Mouse (Mus musculus) embryonic facial prominence, embryonic 12.5 days (tissue): ENCODE data around the gene Erlec1. TPM values are rescaled to one million over a fixed set of nuclear protein-coding genes. Genes with fewer than 3 reads are reported as not detected.

Experiments used
- ATAC-seq: fragments of 200-750 bp; cut with Nextera tagmentation; 2 replicates; pipeline ENCODE4 v1.8.0; 2017; ENCODE audit not compliant: insufficient number of reproducible peaks, insufficient read depth, low FRiP score, low TSS enrichment
- H3K27ac ChIP-seq: fragments of 300-500 bp; sonication (generic); 2 replicates; pipeline ENCODE4 v1.5.1; 2016; ENCODE audit warnings: mild to moderate bottlenecking
- H3K27me3 ChIP-seq: fragments of 300-500 bp; sonication (generic); 2 replicates; pipeline ENCODE4 v1.6.1; 2016; ENCODE audit warnings: mild to moderate bottlenecking, moderate library complexity
- H3K36me3 ChIP-seq: fragments of 300-500 bp; sonication (generic); 2 replicates; pipeline ENCODE4 v1.6.1; 2016; ENCODE audit warnings: mild to moderate bottlenecking
- H3K4me1 ChIP-seq: fragments of 300-500 bp; sonication (generic); 2 replicates; pipeline ENCODE4 v1.6.1; 2016
- H3K4me2 ChIP-seq: fragments of 300-500 bp; sonication (generic); replicated peaks from 2 replicates; pipeline ENCODE4 v1.6.1; 2016; ENCODE audit warnings: mild to moderate bottlenecking, moderate library complexity
- H3K4me3 ChIP-seq: fragments of 300-500 bp; sonication (generic); 2 replicates; pipeline ENCODE4 v1.5.1; 2016; ENCODE audit warnings: mild to moderate bottlenecking
- H3K9ac ChIP-seq: fragments of 300-500 bp; sonication (generic); 2 replicates; pipeline ENCODE4 v1.6.1; 2016; ENCODE audit warnings: mild to moderate bottlenecking, moderate library complexity
- H3K9me3 ChIP-seq: fragments of 300-500 bp; sonication (generic); 2 replicates; pipeline ENCODE4 v1.6.1; 2016; ENCODE audit warnings: mild to moderate bottlenecking, moderate library complexity
- WGBS: fragments of 180-500 bp; shearing (Covaris S2); methylation state at CpG from one replicate; pipeline ENCODE4 v1.1.7; 2016; 5-methylcytosine and 5-hydroxymethylcytosine counted together
- polyA plus RNA-seq: library from polyadenylated mRNA; unstranded; fragments of >200 nt; fragmentation: Nextera tagmentation; extraction: Ambion mirVana; gene quantifications from 2 replicates; pipeline ENCODE4 v1.2.1, GENCODE M21; 2016

Erlec1 gene
- polyA plus RNA-seq, result 10.5 and 11.2 TPM in 2 replicates

DNA sequence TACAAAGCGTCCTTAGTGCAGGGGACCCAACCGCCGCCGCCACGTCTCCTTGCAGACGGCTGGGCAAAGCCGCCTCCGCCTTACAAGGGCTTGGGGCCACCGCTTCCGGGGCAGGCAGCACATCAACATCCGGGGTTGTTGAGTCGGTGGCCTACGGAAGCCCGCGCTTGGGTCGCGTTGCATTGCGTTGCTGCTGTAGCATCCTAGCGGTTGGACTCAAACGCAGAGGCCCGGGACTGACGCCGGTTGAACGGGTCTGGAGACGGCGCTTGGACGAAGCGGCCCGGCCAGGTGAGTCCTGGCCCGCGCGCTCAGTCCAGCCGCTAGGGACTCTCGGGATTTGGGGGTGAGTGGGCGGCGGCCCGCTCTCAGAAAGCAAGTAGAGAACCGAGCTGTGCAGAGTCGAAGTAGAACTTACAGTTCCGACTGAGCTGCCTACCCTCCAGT lies at the start of gene Erlec1:
Gene Erlec1, minus strand, starts transcription at position 57 of the 447 bp plus-strand sequence.
- WGBS, result 1% methylated on average over 34 of the region's 40 CpGs
- Histone ChIP-seq H3K4me1 (peaks cover 9% of the 10 kb centered on the region; the same call in 1 of the 2 replicates), H3K4me3 (peak within 1 kb of the TSS; percentile 80), H3K36me3 (peaks cover 11% of the 10 kb centered on the region; the same call in 1 of the 2 replicates), H3K9me3 (peaks cover 9% of the 10 kb centered on the region), H3K27ac (peak within 1 kb of the TSS; percentile 81), H3K27me3 (no peaks in the 10 kb centered on the region), H3K4me2 (peak within 1 kb of the TSS; percentile 66), H3K9ac (peak within 1 kb of the TSS; percentile 83)
- ATAC-seq, result peak; percentile 99

DNA sequence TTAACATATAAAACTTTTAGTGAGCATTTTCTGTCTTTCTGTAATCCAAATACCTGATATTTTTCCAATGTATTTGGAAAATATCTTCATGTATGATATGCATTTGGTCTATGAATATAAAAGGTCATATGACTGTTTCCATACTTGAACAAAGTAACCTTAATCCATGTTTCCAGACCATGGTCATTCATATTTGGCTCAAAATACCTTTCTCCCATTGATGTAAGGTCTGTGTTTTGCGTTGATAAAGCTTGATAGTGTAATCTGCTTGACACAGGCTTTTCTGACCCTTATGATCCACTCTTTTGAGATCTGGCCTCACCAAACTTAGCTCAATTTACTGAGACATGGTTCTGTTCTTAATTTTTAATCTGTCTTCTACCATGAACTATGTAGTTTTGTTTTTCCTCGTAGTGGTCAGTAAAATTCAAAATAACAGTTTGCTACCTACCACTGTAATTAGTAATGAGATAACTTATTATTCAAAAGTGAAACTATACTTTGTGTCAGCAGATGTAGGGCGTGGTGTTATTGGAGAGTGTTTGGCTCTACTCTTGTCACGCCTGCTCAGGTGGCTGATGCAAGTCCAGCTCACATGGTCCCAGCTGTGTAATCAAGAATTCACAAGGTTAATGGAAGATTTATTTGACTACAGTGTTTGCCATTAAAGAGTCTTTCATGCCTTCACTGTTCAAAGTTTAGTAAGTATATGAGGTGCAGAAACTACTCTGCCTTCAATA lies 47.2 kb upstream of the Erlec1 start:
- Histone ChIP-seq H3K27ac (no peak overlapping the region), H3K4me3 (no peak overlapping the region), H3K9me3 (no peaks in the 10 kb centered on the region), H3K9ac (no peak overlapping the region), H3K36me3 (0 out of 2 replicates have a peak, but pooled peaks cover 3% of the 10 kb centered on the region), H3K4me1 (no peaks in the 10 kb centered on the region), H3K27me3 (no peaks in the 10 kb centered on the region), H3K4me2 (no peak overlapping the region)
- no peak for ATAC-seq
- 92% methylated on average over 4 of the region's 4 CpGs for whole genome bisulfite sequencing

DNA sequence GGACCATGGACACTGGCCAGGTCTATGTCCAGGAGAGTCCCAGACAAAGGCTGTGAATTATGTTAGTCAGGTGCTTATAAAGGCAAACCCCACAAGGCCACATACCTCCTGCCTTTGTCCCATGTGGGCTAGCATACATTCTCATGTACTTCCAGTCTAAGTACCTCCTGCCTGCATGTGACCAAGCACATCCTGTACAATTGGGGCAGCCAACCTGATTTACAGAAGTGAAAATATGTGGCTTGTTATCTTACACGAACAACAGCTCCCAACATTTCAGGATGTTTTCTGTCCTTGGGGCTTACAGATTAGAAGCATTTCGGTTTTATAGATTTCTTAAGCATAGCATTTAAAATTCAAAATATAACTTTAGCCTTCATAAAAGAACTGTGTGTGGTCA lies 45.9 kb upstream of the Erlec1 start:
- Histone ChIP-seq H3K9ac (no peak overlapping the region), H3K4me2 (no peak overlapping the region), H3K4me1 (no peaks in the 10 kb centered on the region), H3K27me3 (no peaks in the 10 kb centered on the region), H3K36me3 (no peaks in the 10 kb centered on the region), H3K27ac (no peak overlapping the region), H3K4me3 (no peak overlapping the region), H3K9me3 (no peaks in the 10 kb centered on the region)
- WGBS, result 85% methylated on average over 2 of the region's 2 CpGs
- no peak for ATAC-seq

GRCm38 (mm10) chr11:30998704-30999103 lies 44.6 kb upstream of the Erlec1 start:
- ATAC-seq, result no peak
- Histone ChIP-seq H3K9ac (no peak overlapping the region), H3K27ac (no peak overlapping the region), H3K27me3 (no peaks in the 10 kb centered on the region), H3K36me3 (no peaks in the 10 kb centered on the region), H3K4me2 (no peak overlapping the region), H3K4me3 (no peak overlapping the region), H3K4me1 (no peaks in the 10 kb centered on the region), H3K9me3 (no peaks in the 10 kb centered on the region)
- WGBS, result 81% methylated on average over 2 of the region's 2 CpGs

- Histone ChIP-seq H3K4me3 (no peak overlapping the region), H3K4me2 (no peak overlapping the region), H3K4me1 (no peaks in the 10 kb centered on the region), H3K36me3 (no peaks in the 10 kb centered on the region), H3K27ac (no peak overlapping the region), H3K9me3 (no peaks in the 10 kb centered on the region), H3K9ac (no peak overlapping the region), H3K27me3 (no peaks in the 10 kb centered on the region)
- no peak for ATAC-seq
- 90% methylated on average over 5 of the region's 5 CpGs for WGBS
Observed at GRCm38 (mm10) chr11:30998199-30998598, 44.1 kb upstream of the Erlec1 start.

- 88% methylated on average over 3 of the region's 3 CpGs for WGBS
- Histone ChIP-seq H3K27ac (no peak overlapping the region), H3K9ac (no peak overlapping the region), H3K36me3 (no peaks in the 10 kb centered on the region), H3K4me1 (no peaks in the 10 kb centered on the region), H3K27me3 (no peaks in the 10 kb centered on the region), H3K4me2 (no peak overlapping the region), H3K9me3 (no peaks in the 10 kb centered on the region), H3K4me3 (no peak overlapping the region)
- no peak for ATAC-seq
Observed at GRCm38 (mm10) chr11:30996670-30997069, 42.5 kb upstream of the Erlec1 start.

DNA sequence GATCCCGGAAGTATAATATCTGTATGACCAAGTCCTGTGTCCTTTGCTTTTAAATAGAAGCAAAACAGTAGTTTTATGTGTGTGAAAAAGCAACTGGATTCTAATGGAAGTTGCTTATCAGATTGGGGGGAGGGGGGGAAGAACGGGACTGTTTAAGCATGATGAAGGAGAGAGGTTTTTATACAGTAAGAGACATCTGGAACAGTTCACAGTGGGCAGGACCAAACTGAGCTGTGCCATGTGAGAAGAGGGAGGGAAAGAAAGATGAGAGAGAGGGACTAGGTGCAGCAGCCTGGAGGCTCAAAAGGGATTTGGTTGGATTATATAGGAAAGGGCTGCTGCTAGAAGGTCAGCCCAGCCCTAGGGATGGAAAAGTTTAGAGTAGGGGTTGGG lies 32.5 kb upstream of the Erlec1 start:
- no peaks in the 10 kb centered on the region for H3K27me3 ChIP-seq
- H3K9me3 ChIP-seq, result no peaks in the 10 kb centered on the region
- ATAC-seq, result peak; percentile 86
- peak overlapping the region; percentile 81 for H3K4me2 ChIP-seq
- 2% methylated on average over 2 of the region's 2 CpGs for WGBS
- peaks cover 6% of the 10 kb centered on the region; the same call in 1 of the 2 replicates for H3K4me1 ChIP-seq
- H3K36me3 ChIP-seq, result no peaks in the 10 kb centered on the region
- peak overlapping the region; percentile 26; the same call in 1 of the 2 replicates for H3K27ac ChIP-seq
- peak overlapping the region; percentile 59 for H3K4me3 ChIP-seq
- H3K9ac ChIP-seq, result peak overlapping the region; percentile 75

DNA sequence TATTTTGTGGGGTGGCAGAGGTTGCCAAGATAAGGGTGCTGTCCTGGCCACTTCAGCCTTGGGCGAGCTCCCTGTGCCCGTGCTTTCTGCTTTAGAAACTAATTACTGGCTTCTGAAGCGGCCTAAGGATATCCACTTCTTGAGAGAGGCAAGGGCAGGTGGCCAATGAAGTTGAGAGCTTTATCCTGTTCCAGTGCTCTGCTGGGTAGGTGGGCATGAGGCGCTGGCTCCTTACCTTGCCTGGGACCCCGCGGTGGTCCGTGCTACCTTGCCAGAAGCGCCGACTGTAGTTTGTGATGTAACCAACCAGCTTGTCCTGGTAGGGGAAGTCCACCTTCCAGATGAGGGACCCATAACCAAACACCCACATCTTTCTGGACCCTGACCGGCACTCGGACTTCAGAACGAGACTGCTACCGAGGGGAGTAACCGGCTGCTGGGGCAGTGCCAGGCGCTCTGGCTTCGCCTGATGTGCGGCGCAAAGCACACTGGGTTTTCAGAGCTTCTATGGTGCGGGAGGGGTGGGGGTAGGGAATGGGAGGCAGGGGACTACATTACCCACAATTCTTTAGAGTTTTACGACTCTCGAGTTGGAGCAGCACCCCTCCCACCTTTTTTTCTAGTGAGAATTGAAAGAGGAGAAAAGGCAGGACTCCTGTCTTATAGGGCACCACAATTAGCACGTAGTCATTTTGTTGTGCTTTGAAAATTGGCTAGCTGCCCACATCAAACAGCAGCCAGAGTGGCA lies 31.9 kb upstream of the Erlec1 start, which contains the start of gene Chac2:
Gene Chac2, minus strand, starts transcription at position 474 of the 748 bp plus-strand sequence.
- Histone ChIP-seq H3K4me3 (peak within 1 kb of the TSS; percentile 59), H3K9ac (peak within 1 kb of the TSS; percentile 75), H3K27ac (peak within 1 kb of the TSS; percentile 46; the same call in 1 of the 2 replicates), H3K9me3 (no peaks in the 10 kb centered on the region), H3K36me3 (no peaks in the 10 kb centered on the region), H3K4me2 (peak within 1 kb of the TSS; percentile 81), H3K4me1 (peaks cover 6% of the 10 kb centered on the region; the same call in 1 of the 2 replicates), H3K27me3 (no peaks in the 10 kb centered on the region)
- WGBS, result 2% methylated on average over 22 of the region's 22 CpGs
- peak; percentile 98 for ATAC-seq

DNA sequence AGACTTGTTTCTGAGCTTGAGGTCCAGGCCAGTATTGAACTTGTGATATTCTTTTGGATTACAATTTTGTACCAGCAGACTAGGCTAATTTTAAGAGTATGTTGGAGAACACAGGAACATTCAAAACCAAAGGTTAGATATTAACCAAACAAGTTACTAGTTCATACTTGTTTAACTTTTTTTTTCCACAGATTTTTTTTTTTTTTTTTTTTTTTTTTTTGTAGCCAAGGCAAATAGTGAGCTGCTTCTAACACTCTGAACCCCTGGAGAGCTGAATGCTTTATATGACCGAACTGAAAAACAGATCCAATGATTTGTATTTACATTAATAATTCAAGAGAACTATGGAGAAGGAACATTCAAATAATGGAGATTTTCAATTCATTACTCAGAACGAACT lies 31.1 kb upstream of the Erlec1 start:
- no peak overlapping the region for H3K4me3 ChIP-seq
- H3K9me3 ChIP-seq, result no peaks in the 10 kb centered on the region
- peaks cover 6% of the 10 kb centered on the region; the same call in 1 of the 2 replicates for H3K4me1 ChIP-seq
- no peak overlapping the region for H3K9ac ChIP-seq
- WGBS, result 60% methylated on average over 2 of the region's 2 CpGs
- no peak overlapping the region for H3K27ac ChIP-seq
- no peaks in the 10 kb centered on the region for H3K36me3 ChIP-seq
- H3K4me2 ChIP-seq, result peak overlapping the region; percentile 81; the same call in 1 of the 2 replicates
- no peak for ATAC-seq
- no peaks in the 10 kb centered on the region for H3K27me3 ChIP-seq

DNA sequence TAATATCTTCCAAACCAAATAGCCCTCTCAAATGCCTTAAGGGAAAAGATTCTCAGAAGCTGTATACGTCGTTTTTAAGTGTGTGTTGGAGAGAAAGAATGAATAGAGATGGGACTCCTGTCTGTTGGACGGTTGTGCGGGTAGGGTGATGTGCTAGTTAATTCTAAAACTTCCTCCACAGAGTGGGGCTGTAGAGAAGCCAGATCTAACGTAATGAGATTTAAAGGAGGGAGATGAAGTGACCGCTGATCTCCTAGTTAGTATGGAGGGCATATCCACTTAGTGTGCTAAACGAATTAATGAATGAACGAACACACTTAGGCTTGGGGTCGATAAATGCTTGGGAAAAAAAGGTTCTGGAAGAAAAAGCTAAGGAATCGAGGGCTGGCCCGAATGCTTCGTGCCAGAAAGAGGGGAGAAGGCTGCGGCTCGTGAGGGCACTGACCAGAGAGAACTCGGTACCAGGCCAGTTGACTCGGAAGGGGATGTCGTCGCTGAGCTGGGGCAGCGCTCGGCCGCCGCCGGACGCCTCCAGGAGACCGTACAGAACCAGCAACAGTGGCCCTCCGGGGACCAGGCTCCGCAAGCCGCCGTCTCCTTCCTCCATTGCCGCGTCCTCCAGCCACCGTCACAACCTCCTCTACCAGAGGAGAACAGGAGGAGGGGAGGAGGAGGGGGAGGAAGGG lies 523 bp downstream of the Erlec1 start:
- Histone ChIP-seq H3K4me2 (peak overlapping the region; percentile 56), H3K36me3 (peaks cover 17% of the 10 kb centered on the region; the same call in 1 of the 2 replicates), H3K27me3 (no peaks in the 10 kb centered on the region), H3K9ac (peak overlapping the region; percentile 83), H3K27ac (peak overlapping the region; percentile 81), H3K9me3 (peaks cover 9% of the 10 kb centered on the region), H3K4me1 (peaks cover 9% of the 10 kb centered on the region; the same call in 1 of the 2 replicates), H3K4me3 (peak overlapping the region; percentile 80)
- peak; percentile 86 for ATAC-seq
- WGBS, result 2% methylated on average over 26 of the region's 32 CpGs

- peaks cover 22% of the 10 kb centered on the region; the same call in 1 of the 2 replicates for H3K36me3 ChIP-seq
- ATAC-seq, result no peak
- H3K27ac ChIP-seq, result no peak overlapping the region
- no peaks in the 10 kb centered on the region for H3K27me3 ChIP-seq
- peak overlapping the region; percentile 83; the same call in 1 of the 2 replicates for H3K9ac ChIP-seq
- peak overlapping the region; percentile 80 for H3K4me3 ChIP-seq
- H3K9me3 ChIP-seq, result peaks cover 9% of the 10 kb centered on the region
- peak overlapping the region; percentile 56 for H3K4me2 ChIP-seq
- peaks cover 9% of the 10 kb centered on the region; the same call in 1 of the 2 replicates for H3K4me1 ChIP-seq
- WGBS, result 55% methylated on average over 5 of the region's 5 CpGs
Observed at GRCm38 (mm10) chr11:30952829-30953228, 1.3 kb downstream of the Erlec1 start.
